Mouse (Mus musculus) heart, postnatal 0 days (tissue): ENCODE data around the gene Tbc1d5.

Source experiments
- CTCF ChIP-seq: IDR thresholded peaks from 2 replicates; pipeline ENCODE4 v1.5.1; 2016; ENCODE audit warnings: antibody characterized with exemption, control low read depth, low read depth
- EP300 ChIP-seq: IDR thresholded peaks from 2 replicates; pipeline ENCODE4 v1.6.1; 2016; ENCODE audit warnings: antibody characterized with exemption, low read depth

DNA sequence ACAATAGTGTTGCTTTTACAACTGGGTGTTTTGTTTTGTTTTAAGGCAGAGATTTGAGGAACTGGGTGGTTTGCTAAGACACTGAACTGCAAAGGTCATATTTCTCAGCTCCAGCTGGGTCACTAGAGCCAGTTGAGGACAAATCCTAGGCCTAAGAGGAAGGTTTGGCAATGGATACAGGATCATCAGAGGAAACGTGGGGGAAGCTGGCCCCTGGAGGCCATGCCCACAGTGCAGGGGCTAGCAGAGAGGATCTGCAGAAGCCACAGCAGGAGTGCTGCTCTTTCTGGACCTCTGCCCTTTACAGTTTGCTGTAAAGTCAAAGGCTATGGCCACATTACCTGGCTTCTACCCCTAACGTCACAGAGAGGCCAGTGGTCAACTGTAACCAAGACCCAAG, 428.3 kb downstream of the Tbc1d5 start:
- TF ChIP-seq EP300 (no peak), CTCF (no peak)
